Mouse (Mus musculus) midbrain, embryonic 16.5 days (tissue): ENCODE data around the gene Cfap97d2. TPM values are rescaled to one million over a fixed set of nuclear protein-coding genes. Genes with fewer than 3 reads are reported as not detected.

ENCODE experiments used
- ATAC-seq: fragments of 200-750 bp; cut with Nextera tagmentation; 2 replicates; pipeline ENCODE4 v1.8.0; 2017; ENCODE audit warnings: moderate TSS enrichment
- H3K27ac ChIP-seq: fragments of 300-500 bp; sonication (generic); 2 replicates; pipeline ENCODE4 v1.5.1; 2014; ENCODE audit warnings: mild to moderate bottlenecking, low read length, mixed read lengths
- H3K27me3 ChIP-seq: fragments of 300-500 bp; sonication (generic); 2 replicates; pipeline ENCODE4 v1.6.1; 2014; ENCODE audit warnings: low read depth, low read length, mixed read lengths; ENCODE audit not compliant: control insufficient read depth, insufficient read depth
- H3K36me3 ChIP-seq: fragments of 300-500 bp; sonication (generic); 2 replicates; pipeline ENCODE4 v1.6.1; 2014; ENCODE audit warnings: mild to moderate bottlenecking, low read length, moderate library complexity, mixed read lengths; ENCODE audit not compliant: control insufficient read depth, insufficient read depth
- H3K4me1 ChIP-seq: fragments of 300-500 bp; sonication (generic); 2 replicates; pipeline ENCODE4 v1.6.1; 2014; ENCODE audit warnings: mild to moderate bottlenecking, low read length, mixed read lengths; ENCODE audit not compliant: control insufficient read depth, insufficient read depth
- H3K4me2 ChIP-seq: fragments of 300-500 bp; sonication (generic); 2 replicates; pipeline ENCODE4 v1.6.1; 2014; ENCODE audit warnings: mild to moderate bottlenecking, low read length, mixed read lengths
- H3K4me3 ChIP-seq: fragments of 300-500 bp; sonication (generic); 2 replicates; pipeline ENCODE4 v1.5.1; 2014; ENCODE audit warnings: low read depth, mild to moderate bottlenecking, low read length, moderate library complexity, mixed read lengths
- H3K9ac ChIP-seq: fragments of 300-500 bp; sonication (generic); 2 replicates; pipeline ENCODE4 v1.6.1; 2014; ENCODE audit warnings: low read depth, low read length, mixed read lengths
- H3K9me3 ChIP-seq: fragments of 300-500 bp; sonication (generic); replicated peaks from 2 replicates; pipeline ENCODE4 v1.6.1; 2014; ENCODE audit warnings: mild to moderate bottlenecking, low read length, mixed read lengths; ENCODE audit not compliant: control insufficient read depth, poor library complexity, severe bottlenecking
- whole genome bisulfite sequencing: fragments of 180-500 bp; shearing (Covaris S2); extraction: QIAGEN DNeasy Blood & Tissue Kit; methylation state at CpG from one replicate; pipeline ENCODE4 v1.1.7; 2014; 5-methylcytosine and 5-hydroxymethylcytosine counted together
- polyA plus RNA-seq: library from polyadenylated mRNA; unstranded; fragments of >200 nt; fragmentation: Nextera tagmentation; extraction: Ambion mirVana; gene quantifications from 2 replicates; pipeline ENCODE4 v1.2.1, GENCODE M21; 2015

Gene Cfap97d2
- polyA plus RNA-seq, 1 experiment from 2014 or later, result 1.4 TPM

- no peak for ATAC-seq
- H3K36me3 ChIP-seq, result no peaks in the 10 kb centered on the region
- H3K4me1 ChIP-seq, result peaks cover 23% of the 10 kb centered on the region
- no peak overlapping the region for H3K27ac ChIP-seq
- H3K9me3 ChIP-seq, result no peaks in the 10 kb centered on the region
- H3K4me3 ChIP-seq, result no peak overlapping the region
- 87% methylated on average over 10 of the region's 10 CpGs for WGBS
- H3K27me3 ChIP-seq, result no peaks in the 10 kb centered on the region
- no peak overlapping the region for H3K9ac ChIP-seq
- no peak overlapping the region for H3K4me2 ChIP-seq
Measured at GRCm38 (mm10) chr8:13671246-13672003, 34.3 kb upstream of the Cfap97d2 start.

- H3K36me3 ChIP-seq, result no peaks in the 10 kb centered on the region
- no peak overlapping the region for H3K27ac ChIP-seq
- H3K4me2 ChIP-seq, result no peak overlapping the region
- H3K4me3 ChIP-seq, result no peak overlapping the region
- H3K9ac ChIP-seq, result no peak overlapping the region
- no peaks in the 10 kb centered on the region for H3K9me3 ChIP-seq
- 70% methylated on average over 4 of the region's 4 CpGs for WGBS
- no peaks in the 10 kb centered on the region for H3K27me3 ChIP-seq
- H3K4me1 ChIP-seq, result peaks cover 26% of the 10 kb centered on the region
- no peak for ATAC-seq
Measured at GRCm38 (mm10) chr8:13673215-13673614, 32.5 kb upstream of the Cfap97d2 start.

GRCm38 (mm10) chr8:13674294-13675010 is 31.2 kb upstream of the Cfap97d2 start:
- Histone ChIP-seq H3K27me3 (no peaks in the 10 kb centered on the region), H3K4me2 (peak overlapping the region; percentile 82), H3K4me1 (peaks cover 26% of the 10 kb centered on the region), H3K27ac (no peak overlapping the region; the same call in 1 of the 2 replicates), H3K9me3 (no peaks in the 10 kb centered on the region), H3K4me3 (no peak overlapping the region), H3K9ac (no peak overlapping the region), H3K36me3 (no peaks in the 10 kb centered on the region)
- no peak for ATAC-seq
- 65% methylated on average over 12 of the region's 12 CpGs for WGBS

GRCm38 (mm10) chr8:13675121-13675520 is 30.6 kb upstream of the Cfap97d2 start:
- Histone ChIP-seq H3K9me3 (no peaks in the 10 kb centered on the region), H3K4me3 (peak overlapping the region; percentile 91), H3K27ac (peak overlapping the region; percentile 88; the same call in 1 of the 2 replicates), H3K36me3 (no peaks in the 10 kb centered on the region), H3K27me3 (no peaks in the 10 kb centered on the region), H3K4me1 (peaks cover 26% of the 10 kb centered on the region), H3K4me2 (peak overlapping the region; percentile 82), H3K9ac (peak overlapping the region; percentile 73)
- WGBS, result 81% methylated on average over 4 of the region's 4 CpGs
- ATAC-seq, result no peak

GRCm38 (mm10) chr8:13675524-13675923 is 30.2 kb upstream of the Cfap97d2 start:
- H3K4me1 ChIP-seq, result peaks cover 26% of the 10 kb centered on the region
- no peaks in the 10 kb centered on the region for H3K9me3 ChIP-seq
- H3K4me2 ChIP-seq, result peak overlapping the region; percentile 82
- H3K27me3 ChIP-seq, result no peaks in the 10 kb centered on the region
- 42% methylated on average over 8 of the region's 8 CpGs for WGBS
- peak overlapping the region; percentile 73 for H3K9ac ChIP-seq
- peak overlapping the region; percentile 88 for H3K27ac ChIP-seq
- H3K36me3 ChIP-seq, result no peaks in the 10 kb centered on the region
- H3K4me3 ChIP-seq, result peak overlapping the region; percentile 91
- ATAC-seq, result no peak

- 1% methylated on average over 12 of the region's 12 CpGs for WGBS
- peak overlapping the region; percentile 73 for H3K9ac ChIP-seq
- H3K36me3 ChIP-seq, result no peaks in the 10 kb centered on the region
- peak overlapping the region; percentile 82 for H3K4me2 ChIP-seq
- H3K4me1 ChIP-seq, result peaks cover 26% of the 10 kb centered on the region
- H3K9me3 ChIP-seq, result no peaks in the 10 kb centered on the region
- 0 out of 2 replicates have a peak, but pooled peaks have one; percentile 14 for ATAC-seq
- peak overlapping the region; percentile 91 for H3K4me3 ChIP-seq
- no peaks in the 10 kb centered on the region for H3K27me3 ChIP-seq
- H3K27ac ChIP-seq, result peak overlapping the region; percentile 88
Measured at GRCm38 (mm10) chr8:13676302-13676700, 29.4 kb upstream of the Cfap97d2 start.

- H3K4me3 ChIP-seq, result peak overlapping the region; percentile 91
- peak overlapping the region; percentile 88 for H3K27ac ChIP-seq
- WGBS, result under 1% methylated on average over 47 of the region's 47 CpGs
- H3K36me3 ChIP-seq, result no peaks in the 10 kb centered on the region
- ATAC-seq, result peak; percentile 84
- H3K4me2 ChIP-seq, result peak overlapping the region; percentile 82
- H3K9me3 ChIP-seq, result no peaks in the 10 kb centered on the region
- H3K27me3 ChIP-seq, result no peaks in the 10 kb centered on the region
- peak overlapping the region; percentile 73 for H3K9ac ChIP-seq
- H3K4me1 ChIP-seq, result peaks cover 26% of the 10 kb centered on the region
Measured at GRCm38 (mm10) chr8:13676701-13677412, 28.8 kb upstream of the Cfap97d2 start.

- peak within 1 kb of the TSS; percentile 82 for H3K4me2 ChIP-seq
- ATAC-seq, result peak; percentile 98
- H3K36me3 ChIP-seq, result no peaks in the 10 kb centered on the region
- peak within 1 kb of the TSS; percentile 73 for H3K9ac ChIP-seq
- under 1% methylated on average over 41 of the region's 42 CpGs for WGBS
- H3K4me3 ChIP-seq, result peak within 1 kb of the TSS; percentile 91
- peaks cover 26% of the 10 kb centered on the region for H3K4me1 ChIP-seq
- H3K27ac ChIP-seq, result peak within 1 kb of the TSS; percentile 88
- no peaks in the 10 kb centered on the region for H3K9me3 ChIP-seq
- no peaks in the 10 kb centered on the region for H3K27me3 ChIP-seq
Measured at GRCm38 (mm10) chr8:13677413-13677883, 28.2 kb upstream of the Cfap97d2 start, which contains the start of gene Rasa3. TSS of gene Rasa3 (minus strand) at chr8:13677603.
